Comparison of ENCODE assay signal across 8 mouse cellular contexts in genomic region chr13:55322130-55322825, GRCm38 (mm10). TPM values are rescaled to one million over a fixed set of nuclear protein-coding genes. Genes with fewer than 3 reads are reported as not detected.
A peak's percentile ranks its signal among the peaks of the same experiment; 100 is the strongest.
DNase-seq lines count a peak whose midpoint lies in the region; ATAC-seq lines count a peak whose summit lies in the region.

No protein-coding gene starts in this region.

- H3K4me3 ChIP-seq in embryonic facial prominence, embryonic 14.5 days (ENCODE audit: low read depth, low read length) = peak overlapping the region; percentile 71
- H3K4me3 ChIP-seq in hindbrain, embryonic 15.5 days = peak overlapping the region; percentile 99
- peak overlapping the region; percentile 94 for H3K4me3 ChIP-seq in liver, embryonic 11.5 days (ENCODE audit: low read depth, low read length)

- DNase-seq in frontal cortex, postnatal 14 days (ENCODE audit: low spot score in 2 of 2) = no peak
- DNase-seq in adipocyte (ENCODE audit: low spot score) = peak; percentile 62
- DNase-seq in embryonic facial prominence, embryonic 14.5 days (ENCODE audit: low spot score) = peak; percentile 81
- no peak for DNase-seq in liver, embryonic 11.5 days (ENCODE audit: low spot score)
- no peak for DNase-seq in urinary bladder, postnatal 36 days (ENCODE audit: low spot score in 2 of 2)

- no peaks in the 10 kb centered on the region for H3K27me3 ChIP-seq in embryonic facial prominence, embryonic 14.5 days (replicated peaks; ENCODE audit: control insufficient read depth, insufficient read depth, low read length)
- H3K27me3 ChIP-seq in hindbrain, embryonic 15.5 days = no peaks in the 10 kb centered on the region
- H3K27me3 ChIP-seq in liver, embryonic 11.5 days (replicated peaks; ENCODE audit: control insufficient read depth, insufficient read depth, low read length) = no peaks in the 10 kb centered on the region

- H3K36me3 ChIP-seq in embryonic facial prominence, embryonic 14.5 days (ENCODE audit: control insufficient read depth, insufficient read depth, low read length) = peaks cover 66% of the 10 kb centered on the region
- peaks cover 23% of the 10 kb centered on the region for H3K36me3 ChIP-seq in hindbrain, embryonic 15.5 days
- H3K36me3 ChIP-seq in liver, embryonic 11.5 days (ENCODE audit: control insufficient read depth, insufficient read depth, low read length) = peaks cover 40% of the 10 kb centered on the region

- no peaks in the 10 kb centered on the region for H3K9me3 ChIP-seq in embryonic facial prominence, embryonic 14.5 days (ENCODE audit: control insufficient read depth, low read length)
- no peaks in the 10 kb centered on the region for H3K9me3 ChIP-seq in hindbrain, embryonic 15.5 days
- no peaks in the 10 kb centered on the region for H3K9me3 ChIP-seq in liver, embryonic 11.5 days (ENCODE audit: control insufficient read depth, low read length)

- peak overlapping the region; percentile 75 for H3K4me2 ChIP-seq in embryonic facial prominence, embryonic 14.5 days (ENCODE audit: low read depth, low read length)
- H3K4me2 ChIP-seq in hindbrain, embryonic 15.5 days = peak overlapping the region; percentile 96
- H3K4me2 ChIP-seq in liver, embryonic 11.5 days = peak overlapping the region; percentile 99

- ATAC-seq in frontal cortex, adult (ENCODE audit: low TSS enrichment) = peak; percentile 38; the same call in 1 of the 2 replicates
- peak; percentile 34 for ATAC-seq in embryonic facial prominence, embryonic 14.5 days (ENCODE audit: low read depth)
- ATAC-seq in hindbrain, embryonic 15.5 days (ENCODE audit: low FRiP score, low read depth) = no peak
- ATAC-seq in liver, embryonic 11.5 days (replicated peaks; ENCODE audit: low FRiP score) = peak; percentile 19; the same call in 1 of the 2 replicates
- 0 out of 2 replicates have a peak, but pooled peaks have one; percentile 7 for ATAC-seq in monocyte, adult 5-6 weeks (replicated peaks; ENCODE audit: insufficient number of reproducible peaks, low FRiP score, low TSS enrichment, poor library complexity, severe bottlenecking)

- H3K9ac ChIP-seq in embryonic facial prominence, embryonic 14.5 days (ENCODE audit: low read depth, low read length) = peak overlapping the region; percentile 85
- peak overlapping the region; percentile 99 for H3K9ac ChIP-seq in hindbrain, embryonic 15.5 days
- H3K9ac ChIP-seq in liver, embryonic 11.5 days (ENCODE audit: low read depth, low read length) = peak overlapping the region; percentile 97

- H3K27ac ChIP-seq in embryonic facial prominence, embryonic 14.5 days (replicated peaks; ENCODE audit: low read depth, low read length) = peak overlapping the region; percentile 81
- H3K27ac ChIP-seq in hindbrain, embryonic 15.5 days (replicated peaks) = peak overlapping the region; percentile 82
- H3K27ac ChIP-seq in liver, embryonic 11.5 days (ENCODE audit: low read depth, low read length) = peak overlapping the region; percentile 72

- WGBS in embryonic facial prominence, embryonic 14.5 days = under 1% methylated on average over 28 of the region's 31 CpGs
- under 1% methylated on average over 31 of the region's 31 CpGs for WGBS in hindbrain, embryonic 15.5 days
- WGBS in liver, embryonic 11.5 days = 1% methylated on average over 31 of the region's 31 CpGs

- H3K4me1 ChIP-seq in embryonic facial prominence, embryonic 14.5 days (ENCODE audit: control insufficient read depth, insufficient read depth, low read length) = peaks cover 8% of the 10 kb centered on the region; the same call in 1 of the 2 replicates
- H3K4me1 ChIP-seq in hindbrain, embryonic 15.5 days (replicated peaks) = peaks cover 34% of the 10 kb centered on the region
- peaks cover 18% of the 10 kb centered on the region for H3K4me1 ChIP-seq in liver, embryonic 11.5 days (replicated peaks; ENCODE audit: control insufficient read depth, insufficient read depth, low read length)

RNA-seq across cellular contexts. Expression of gene Rab24, which starts 0.5 kb away (rescaled TPM):
- polyA plus RNA-seq in embryonic facial prominence, embryonic 14.5 days (2014; fragmentation: Nextera tagmentation; extraction: Ambion mirVana) = 92.1 and 102 TPM in 2 replicates
- 103 and 108 TPM in 2 replicates for polyA plus RNA-seq in hindbrain, embryonic 15.5 days (2015; fragmentation: Nextera tagmentation; extraction: Ambion mirVana)
- polyA plus RNA-seq in liver, embryonic 11.5 days (2014; fragmentation: Nextera tagmentation; extraction: Ambion mirVana) = 78.7 and 79.6 TPM in 2 replicates
- total RNA-seq in monocyte, adult 5-6 weeks (2017) = 23.6 to 34.8 TPM (median 29.4 TPM) in 3 replicates

RNA-seq across cellular contexts. Expression of gene Prelid1, which starts 2.0 kb away (rescaled TPM):
- polyA plus RNA-seq in embryonic facial prominence, embryonic 14.5 days (2014; fragmentation: Nextera tagmentation; extraction: Ambion mirVana) = 413 and 451 TPM in 2 replicates
- polyA plus RNA-seq in hindbrain, embryonic 15.5 days (2015; fragmentation: Nextera tagmentation; extraction: Ambion mirVana) = 338 and 343 TPM in 2 replicates
- polyA plus RNA-seq in liver, embryonic 11.5 days (2014; fragmentation: Nextera tagmentation; extraction: Ambion mirVana) = 493 and 494 TPM in 2 replicates
- 47.7 to 91.3 TPM (median 68.5 TPM) in 3 replicates for total RNA-seq in monocyte, adult 5-6 weeks (2017)

RNA-seq across cellular contexts. Expression of gene Mxd3, which starts 7.3 kb away (rescaled TPM):
- 36.0 and 39.4 TPM in 2 replicates for polyA plus RNA-seq in embryonic facial prominence, embryonic 14.5 days (2014; fragmentation: Nextera tagmentation; extraction: Ambion mirVana)
- polyA plus RNA-seq in hindbrain, embryonic 15.5 days (2015; fragmentation: Nextera tagmentation; extraction: Ambion mirVana) = 11.3 and 14.4 TPM in 2 replicates
- 15.6 and 16.4 TPM in 2 replicates for polyA plus RNA-seq in liver, embryonic 11.5 days (2014; fragmentation: Nextera tagmentation; extraction: Ambion mirVana)
- 1.3 to 2.0 TPM (median 1.4 TPM) in 3 replicates for total RNA-seq in monocyte, adult 5-6 weeks (2017)

RNA-seq across cellular contexts. Expression of gene Lman2, which starts 40.3 kb away (rescaled TPM):
- polyA plus RNA-seq in embryonic facial prominence, embryonic 14.5 days (2014; fragmentation: Nextera tagmentation; extraction: Ambion mirVana) = 102 and 105 TPM in 2 replicates
- 49.5 and 50.1 TPM in 2 replicates for polyA plus RNA-seq in hindbrain, embryonic 15.5 days (2015; fragmentation: Nextera tagmentation; extraction: Ambion mirVana)
- polyA plus RNA-seq in liver, embryonic 11.5 days (2014; fragmentation: Nextera tagmentation; extraction: Ambion mirVana) = 120 and 121 TPM in 2 replicates
- 85.3 to 97.5 TPM (median 91.3 TPM) in 3 replicates for total RNA-seq in monocyte, adult 5-6 weeks (2017)

RNA-seq across cellular contexts. Expression of gene Rgs14, which starts 47.3 kb away (rescaled TPM):
- polyA plus RNA-seq in embryonic facial prominence, embryonic 14.5 days (2014; fragmentation: Nextera tagmentation; extraction: Ambion mirVana) = 1.3 and 3.3 TPM in 2 replicates
- polyA plus RNA-seq in hindbrain, embryonic 15.5 days (2015; fragmentation: Nextera tagmentation; extraction: Ambion mirVana) = 0.29 and 0.41 TPM in 2 replicates
- polyA plus RNA-seq in liver, embryonic 11.5 days (2014; fragmentation: Nextera tagmentation; extraction: Ambion mirVana) = 1.2 and 1.9 TPM in 2 replicates
- total RNA-seq in monocyte, adult 5-6 weeks (2017) = 21.8 to 43.9 TPM (median 40.8 TPM) in 3 replicates

Comparison
In these comparisons a context has a peak if more than half of its experiments do, and no peak if none do; other contexts are left out.
1. DNase-seq: peak in adipocyte (single experiment) and embryonic facial prominence, embryonic 14.5 days (single experiment); none in frontal cortex, postnatal 14 days (0 of 2), liver, embryonic 11.5 days (single experiment) and urinary bladder, postnatal 36 days (0 of 2).
2. Peak in every context shown above with its lines, with median percentiles within 50 percentile points of each other: H3K27ac ChIP-seq, H3K4me2 ChIP-seq, H3K4me3 ChIP-seq and H3K9ac ChIP-seq.